20 mouse cellular contexts compared by ENCODE assay signal in the genomic region with DNA sequence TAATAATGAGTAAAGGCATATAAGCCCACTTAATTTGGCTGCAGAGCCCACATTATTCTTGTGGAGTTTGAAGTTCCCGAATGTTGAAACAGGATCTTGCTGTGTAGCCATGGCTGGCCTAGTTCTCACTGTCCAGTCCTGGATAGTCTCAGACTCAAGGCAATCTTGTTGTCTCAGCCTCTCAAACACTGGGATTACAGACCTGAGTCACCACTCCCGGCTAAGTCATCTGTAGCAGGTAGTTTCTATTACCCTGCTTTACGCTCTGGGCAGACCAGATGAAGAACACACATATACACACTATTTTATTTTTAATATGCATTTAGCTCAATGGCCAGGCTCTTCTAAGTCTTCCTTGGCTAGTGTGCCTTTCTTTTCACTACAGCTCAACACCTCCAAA. TPM values are rescaled to one million over a fixed set of nuclear protein-coding genes. Genes with fewer than 3 reads are reported as not detected.
"Had no signal": no experiment of that assay in that cellular context is flagged by ENCODE, and none has a peak within 500 bp of the region (broad histone marks: within the 10 kb centered on the region; RNA-seq: fewer than 3 reads in every experiment).

No protein-coding gene starts in this region.

- H3K9ac ChIP-seq: neural tube, embryonic 12.5 days; neural tube, embryonic 13.5 days; stomach, embryonic 15.5 days had no signal

- H3K4me2 ChIP-seq: neural tube, embryonic 12.5 days; neural tube, embryonic 13.5 days; stomach, embryonic 15.5 days had no signal

- H3K9me3 ChIP-seq: neural tube, embryonic 12.5 days; neural tube, embryonic 13.5 days; stomach, embryonic 15.5 days had no signal

- H3K27me3 ChIP-seq: neural tube, embryonic 12.5 days; neural tube, embryonic 13.5 days; stomach, embryonic 15.5 days had no signal

- H3K4me3 ChIP-seq: neural tube, embryonic 12.5 days; neural tube, embryonic 13.5 days; stomach, embryonic 15.5 days had no signal

- H3K27ac ChIP-seq: neural tube, embryonic 12.5 days; neural tube, embryonic 13.5 days; stomach, embryonic 15.5 days; stomach, postnatal 0 days had no signal

- DNase-seq: retina, postnatal 1 day; right cerebral cortex, adult 18-20 months; right cerebral cortex, postnatal 14 days; right cerebral cortex, postnatal 25 days; right cerebral cortex, postnatal 4 days; spleen, adult 18-20 months; thymus, adult 18-20 months; thymus, adult 2 months; thymus, postnatal 14 days; thymus, postnatal 25 days; thymus, postnatal 36 days; thymus, postnatal 4 days had no signal

- H3K36me3 ChIP-seq: neural tube, embryonic 12.5 days; neural tube, embryonic 13.5 days; stomach, embryonic 15.5 days had no signal

- H3K4me1 ChIP-seq: neural tube, embryonic 12.5 days; stomach, embryonic 15.5 days had no signal

RNA-seq across cellular contexts. Expression of gene Teddm3, which starts 42.8 kb away (rescaled TPM):
- total RNA-seq: neutrophil, adult 5-6 weeks had no signal
- polyA plus RNA-seq: neural tube, embryonic 12.5 days; neural tube, embryonic 13.5 days; small intestine, adult 2 months; testis, adult 2 months; urinary bladder, adult 2 months had no signal
